Comparison of ENCODE assay signal across 14 mouse cellular contexts in the genomic region with DNA sequence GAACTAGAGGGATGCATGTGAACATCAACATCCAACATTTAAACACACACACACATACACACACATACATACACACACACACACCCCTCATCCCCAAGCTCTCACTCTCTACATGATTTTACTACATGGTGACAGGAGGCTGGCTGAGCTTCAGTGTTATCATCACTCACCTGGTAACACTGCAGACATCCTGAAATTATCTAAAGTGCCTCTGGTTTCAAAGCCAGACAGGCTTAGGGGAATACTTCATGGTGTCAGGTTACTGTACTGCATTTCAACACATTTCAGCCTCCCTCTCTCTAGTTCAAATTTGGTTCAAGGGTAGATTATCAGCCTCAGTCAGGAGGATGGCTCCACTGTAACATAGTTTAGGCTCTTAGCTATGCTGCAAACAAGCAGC. TPM values are rescaled to one million over a fixed set of nuclear protein-coding genes. Genes with fewer than 3 reads are reported as not detected.
DNase-seq lines count a peak whose midpoint lies in the region; ATAC-seq and TF ChIP-seq lines count a peak whose summit lies in the region.
"Had no signal": no experiment of that assay in that cellular context is flagged by ENCODE, and none has a peak within 500 bp of the region (broad histone marks: within the 10 kb centered on the region; RNA-seq: fewer than 3 reads in every experiment).

No protein-coding gene starts in this region.

- no peaks in the 10 kb centered on the region for H3K9me3 ChIP-seq in liver, embryonic 11.5 days (ENCODE audit: control insufficient read depth, low read length)
- no peaks in the 10 kb centered on the region for H3K9me3 ChIP-seq in liver, postnatal 0 days (ENCODE audit: low read length)
- H3K9me3 ChIP-seq in embryonic facial prominence, embryonic 14.5 days (ENCODE audit: control insufficient read depth, low read length), result no peaks in the 10 kb centered on the region
- H3K9me3 ChIP-seq in heart, embryonic 14.5 days (ENCODE audit: control insufficient read depth, low read length), result no peaks in the 10 kb centered on the region
- H3K9me3 ChIP-seq: neural tube, embryonic 13.5 days had no signal

- no peak for TF ChIP-seq CTCF in liver, postnatal 0 days (IDR thresholded peaks at IDR 0.05; ENCODE audit: low read depth)

- no peak overlapping the region for H3K4me2 ChIP-seq in liver, embryonic 11.5 days
- no peak overlapping the region for H3K4me2 ChIP-seq in liver, postnatal 0 days (ENCODE audit: low read depth, low read length)
- H3K4me2 ChIP-seq in embryonic facial prominence, embryonic 14.5 days (ENCODE audit: low read depth, low read length), result no peak overlapping the region
- peak overlapping the region; percentile 51 for H3K4me2 ChIP-seq in heart, embryonic 14.5 days (ENCODE audit: low read length)
- H3K4me2 ChIP-seq: neural tube, embryonic 13.5 days had no signal

- no peak overlapping the region for H3K4me3 ChIP-seq in liver, embryonic 11.5 days (ENCODE audit: low read depth, low read length)
- H3K4me3 ChIP-seq in liver, postnatal 0 days (ENCODE audit: low read depth, low read length), result no peak overlapping the region
- H3K4me3 ChIP-seq in embryonic facial prominence, embryonic 14.5 days (ENCODE audit: low read depth, low read length), result no peak overlapping the region
- no peak overlapping the region for H3K4me3 ChIP-seq in heart, embryonic 14.5 days (ENCODE audit: control insufficient read depth in 1 of 2, insufficient read depth in 1 of 2, low read depth in 1 of 2, low read length in 2 of 2)
- H3K4me3 ChIP-seq: neural tube, embryonic 13.5 days had no signal

- H3K27ac ChIP-seq in liver, embryonic 11.5 days (ENCODE audit: low read depth, low read length), result peak overlapping the region; percentile 44; the same call in 1 of the 2 replicates
- no peak overlapping the region for H3K27ac ChIP-seq in liver, postnatal 0 days (ENCODE audit: low read depth)
- H3K27ac ChIP-seq in embryonic facial prominence, embryonic 14.5 days (replicated peaks; ENCODE audit: low read depth, low read length), result no peak overlapping the region
- peak overlapping the region; percentile 83 to 85 for H3K27ac ChIP-seq in heart, embryonic 14.5 days (replicated peaks in 1 of 2; ENCODE audit: control insufficient read depth in 1 of 2, insufficient read depth in 1 of 2, low read depth in 2 of 2, low read length in 2 of 2)
- H3K27ac ChIP-seq: kidney, postnatal 0 days; neural tube, embryonic 13.5 days had no signal

- no peaks in the 10 kb centered on the region for H3K36me3 ChIP-seq in liver, embryonic 11.5 days (ENCODE audit: control insufficient read depth, insufficient read depth, low read length)
- H3K36me3 ChIP-seq in liver, postnatal 0 days (replicated peaks; ENCODE audit: insufficient read depth, low read length), result peaks cover 26% of the 10 kb centered on the region
- H3K36me3 ChIP-seq in embryonic facial prominence, embryonic 14.5 days (ENCODE audit: control insufficient read depth, insufficient read depth, low read length), result peaks cover 40% of the 10 kb centered on the region
- peaks cover 36% of the 10 kb centered on the region for H3K36me3 ChIP-seq in heart, embryonic 14.5 days (ENCODE audit: control insufficient read depth, insufficient read depth, low read length)

- no peaks in the 10 kb centered on the region for H3K27me3 ChIP-seq in liver, embryonic 11.5 days (replicated peaks; ENCODE audit: control insufficient read depth, insufficient read depth, low read length)
- no peaks in the 10 kb centered on the region for H3K27me3 ChIP-seq in liver, postnatal 0 days (ENCODE audit: insufficient read depth, low read length)
- no peaks in the 10 kb centered on the region for H3K27me3 ChIP-seq in embryonic facial prominence, embryonic 14.5 days (replicated peaks; ENCODE audit: control insufficient read depth, insufficient read depth, low read length)
- H3K27me3 ChIP-seq in heart, embryonic 14.5 days (ENCODE audit: control insufficient read depth, insufficient read depth, low read length), result peaks cover 16% of the 10 kb centered on the region
- H3K27me3 ChIP-seq: neural tube, embryonic 13.5 days had no signal

- no peak for TF ChIP-seq EP300 in liver, postnatal 0 days (IDR thresholded peaks at IDR 0.05; ENCODE audit: low read depth)

- H3K4me1 ChIP-seq in liver, embryonic 11.5 days (replicated peaks; ENCODE audit: control insufficient read depth, insufficient read depth, low read length), result peaks cover 26% of the 10 kb centered on the region
- peaks cover 33% of the 10 kb centered on the region for H3K4me1 ChIP-seq in liver, postnatal 0 days (ENCODE audit: insufficient read depth)
- peaks cover 8% of the 10 kb centered on the region; the same call in 1 of the 2 replicates for H3K4me1 ChIP-seq in embryonic facial prominence, embryonic 14.5 days (ENCODE audit: control insufficient read depth, insufficient read depth, low read length)
- peaks cover 12 to 49% of the 10 kb centered on the region in 2 experiments for H3K4me1 ChIP-seq in heart, embryonic 14.5 days (ENCODE audit: control insufficient read depth in 2 of 2, insufficient read depth in 2 of 2, low read length in 2 of 2)

- ATAC-seq in liver, embryonic 11.5 days (replicated peaks; ENCODE audit: low FRiP score), result no peak
- no peak for ATAC-seq in liver, postnatal 0 days
- ATAC-seq in embryonic facial prominence, embryonic 14.5 days (ENCODE audit: low read depth), result no peak
- ATAC-seq in heart, embryonic 14.5 days (ENCODE audit: insufficient number of reproducible peaks, insufficient read depth, low FRiP score, low read depth), result peak; percentile 52
- peak; percentile 11 for ATAC-seq in megakaryocyte progenitor cell, adult 5-6 weeks (replicated peaks; ENCODE audit: poor library complexity)
- ATAC-seq: intestine, embryonic 16.5 days; midbrain, embryonic 16.5 days had no signal

- H3K9ac ChIP-seq in liver, embryonic 11.5 days (ENCODE audit: low read depth, low read length), result 0 out of 2 replicates have a peak overlapping the region, but pooled peaks have one; percentile 20
- H3K9ac ChIP-seq in liver, postnatal 0 days (replicated peaks), result no peak overlapping the region
- no peak overlapping the region for H3K9ac ChIP-seq in embryonic facial prominence, embryonic 14.5 days (ENCODE audit: low read depth, low read length)
- no peak overlapping the region for H3K9ac ChIP-seq in heart, embryonic 14.5 days (ENCODE audit: low read length)
- H3K9ac ChIP-seq: neural tube, embryonic 13.5 days had no signal

- DNase-seq in liver, embryonic 11.5 days (ENCODE audit: low spot score), result no peak
- no peak for DNase-seq in liver, postnatal 0 days
- peak; percentile 36 for DNase-seq in embryonic facial prominence, embryonic 14.5 days (ENCODE audit: low spot score)
- DNase-seq in urinary bladder, adult 2 months (ENCODE audit: low spot score), result no peak
- no peak for DNase-seq in kidney, postnatal 25 days
- no peak for DNase-seq in lung, postnatal 25 days (ENCODE audit: low spot score)
- DNase-seq: lung, postnatal 36 days; retina, postnatal 1 day had no signal

RNA-seq across cellular contexts. Expression of gene C2cd2, which starts 4.8 kb away (rescaled TPM):
- 12.1 and 12.5 TPM in 2 replicates for polyA plus RNA-seq in liver, embryonic 11.5 days (2014; fragmentation: Nextera tagmentation; extraction: Ambion mirVana)
- 11.7 and 13.8 TPM in 2 replicates for polyA plus RNA-seq in liver, postnatal 0 days (2015; fragmentation: Nextera tagmentation; extraction: Ambion mirVana)
- polyA plus RNA-seq in embryonic facial prominence, embryonic 14.5 days (2014; fragmentation: Nextera tagmentation; extraction: Ambion mirVana), result 22.0 and 24.5 TPM in 2 replicates
- 16.4 and 18.9 TPM in 2 replicates for polyA plus RNA-seq in heart, embryonic 14.5 days (2014; fragmentation: Nextera tagmentation; extraction: Ambion mirVana)
- total RNA-seq in megakaryocyte progenitor cell, adult 5-6 weeks (2015), result 9.8 and 14.1 TPM in 2 replicates
- 17.7 and 21.5 TPM in 2 replicates for total RNA-seq in megakaryocyte progenitor cell, adult 5-6 weeks (2017)
- polyA plus RNA-seq in urinary bladder, adult 2 months (2012; rRNA removed), result 13.8 and 14.3 TPM in 2 replicates

RNA-seq across cellular contexts. Expression of gene Zbtb21, which starts 4.8 kb away (rescaled TPM):
- polyA plus RNA-seq in liver, embryonic 11.5 days (2014; fragmentation: Nextera tagmentation; extraction: Ambion mirVana), result 10.0 and 10.1 TPM in 2 replicates
- 1.8 and 1.9 TPM in 2 replicates for polyA plus RNA-seq in liver, postnatal 0 days (2015; fragmentation: Nextera tagmentation; extraction: Ambion mirVana)
- 14.1 and 14.3 TPM in 2 replicates for polyA plus RNA-seq in embryonic facial prominence, embryonic 14.5 days (2014; fragmentation: Nextera tagmentation; extraction: Ambion mirVana)
- 8.4 and 8.7 TPM in 2 replicates for polyA plus RNA-seq in heart, embryonic 14.5 days (2014; fragmentation: Nextera tagmentation; extraction: Ambion mirVana)
- total RNA-seq in megakaryocyte progenitor cell, adult 5-6 weeks (2015), result 9.9 and 18.3 TPM in 2 replicates
- 12.0 and 16.8 TPM in 2 replicates for total RNA-seq in megakaryocyte progenitor cell, adult 5-6 weeks (2017)
- polyA plus RNA-seq in urinary bladder, adult 2 months (2012; rRNA removed), result 14.5 and 16.2 TPM in 2 replicates

RNA-seq across cellular contexts. Expression of gene B230307C23Rik, which starts 39.5 kb away (rescaled TPM):
- 21.3 and 32.1 TPM in 2 replicates for polyA plus RNA-seq in liver, embryonic 11.5 days (2014; fragmentation: Nextera tagmentation; extraction: Ambion mirVana)
- polyA plus RNA-seq in liver, postnatal 0 days (2015; fragmentation: Nextera tagmentation; extraction: Ambion mirVana), result 9.8 and 11.2 TPM in 2 replicates
- polyA plus RNA-seq in embryonic facial prominence, embryonic 14.5 days (2014; fragmentation: Nextera tagmentation; extraction: Ambion mirVana), result 33.6 and 34.2 TPM in 2 replicates
- polyA plus RNA-seq in heart, embryonic 14.5 days (2014; fragmentation: Nextera tagmentation; extraction: Ambion mirVana), result 13.8 and 17.9 TPM in 2 replicates
- total RNA-seq in megakaryocyte progenitor cell, adult 5-6 weeks (2015), result 26.8 and 45.0 TPM in 2 replicates
- 66.4 and 152 TPM in 2 replicates for total RNA-seq in megakaryocyte progenitor cell, adult 5-6 weeks (2017)
- polyA plus RNA-seq in urinary bladder, adult 2 months (2012; rRNA removed), result 14.0 and 15.1 TPM in 2 replicates

Comparison
In these comparisons a context has a peak if more than half of its experiments do, and no peak if none do; other contexts are left out.
1. H3K27ac ChIP-seq: peak in liver, embryonic 11.5 days (single experiment) and heart, embryonic 14.5 days (2 of 2); none in liver, postnatal 0 days (single experiment) and embryonic facial prominence, embryonic 14.5 days (single experiment).
2. ATAC-seq: peak in heart, embryonic 14.5 days (single experiment) and megakaryocyte progenitor cell, adult 5-6 weeks (single experiment); none in liver, embryonic 11.5 days (single experiment), liver, postnatal 0 days (single experiment) and embryonic facial prominence, embryonic 14.5 days (single experiment).